Mouse (Mus musculus) CH12.LX (cell line): ENCODE results near the gene Grik5. TPM values are rescaled to one million over a fixed set of nuclear protein-coding genes. Genes with fewer than 3 reads are reported as not detected.

ENCODE experiments used
- DNase-seq: peaks from one replicate; pipeline ENCODE4 v3.0.0-alpha.2; 2013; ENCODE audit errors: extremely low read depth
- H3K27ac ChIP-seq: 2 replicates; pipeline ENCODE4 v1.5.1; 2012; ENCODE audit warnings: low read depth, mild to moderate bottlenecking, control low read depth, moderate library complexity; ENCODE audit not compliant: insufficient read depth
- H3K27me3 ChIP-seq: replicated peaks from 2 replicates; pipeline ENCODE3; 2012; ENCODE audit warnings: inconsistent platforms
- H3K36me3 ChIP-seq, 2 experiments: replicated peaks in 1 of 2; 2 replicates each; pipeline versions ENCODE3 to v1.6.1; 2012; ENCODE audit warnings: inconsistent platforms in 1 of 2, low read length in 1 of 2, mild to moderate bottlenecking in 1 of 2, mixed read lengths in 1 of 2, moderate library complexity in 1 of 2; ENCODE audit not compliant: control insufficient read depth in 1 of 2, insufficient read depth in 1 of 2
- H3K4me1 ChIP-seq, 2 experiments: 2 replicates each; pipeline ENCODE4 v1.6.1; 2012; ENCODE audit warnings: inconsistent platforms in 1 of 2, moderate library complexity in 1 of 2; ENCODE audit not compliant: insufficient read depth in 2 of 2, control insufficient read depth in 1 of 2
- H3K4me2 ChIP-seq: 2 replicates; pipeline ENCODE4 v1.6.1; 2012; ENCODE audit warnings: low read depth, mild to moderate bottlenecking, control low read depth; ENCODE audit not compliant: poor library complexity, insufficient read depth, severe bottlenecking
- H3K4me3 ChIP-seq, 3 experiments: fragments of 150-350 bp in 1 of 3; sonication (generic) in 1 of 3; replicated peaks in 1 of 3; 2 replicates each; pipeline versions ENCODE3 to v1.5.1; 2011 to 2012; ENCODE audit warnings: low read depth in 2 of 3, low read length in 2 of 3, mild to moderate bottlenecking in 2 of 3, moderate library complexity in 2 of 3, control low read depth in 1 of 3, improper control_type of control experiment in 1 of 3, inconsistent platforms in 1 of 3, mixed read lengths in 1 of 3; ENCODE audit not compliant: poor library complexity in 1 of 3
- H3K79me2 ChIP-seq: replicated peaks from 2 replicates; pipeline ENCODE4 v1.6.1; 2012; ENCODE audit warnings: mild to moderate bottlenecking, moderate library complexity; ENCODE audit not compliant: control insufficient read depth, poor library complexity, insufficient read depth, severe bottlenecking; ENCODE audit errors: extremely low read depth
- H3K9ac ChIP-seq: 2 replicates; pipeline ENCODE4 v1.6.1; 2012; ENCODE audit warnings: low read depth, mild to moderate bottlenecking, control low read depth, moderate library complexity; ENCODE audit not compliant: insufficient read depth
- H3K9me3 ChIP-seq: replicated peaks from 2 replicates; pipeline ENCODE3; 2012; ENCODE audit warnings: low read length, inconsistent platforms, mixed read lengths
- BHLHE40 ChIP-seq: IDR thresholded peaks from 2 replicates; pipeline ENCODE4 v1.6.1; 2011; ENCODE audit warnings: mild to moderate bottlenecking, low read depth, low read length, improper control_type of control experiment
- CHD1 ChIP-seq: IDR thresholded peaks from 2 replicates; pipeline ENCODE4 v1.6.1; 2012; ENCODE audit warnings: low read depth, low read length, improper control_type of control experiment, inconsistent platforms
- CHD2 ChIP-seq: IDR thresholded peaks from 2 replicates; pipeline ENCODE4 v1.6.1; 2011; ENCODE audit warnings: low read length, improper control_type of control experiment
- E2F4 ChIP-seq: IDR thresholded peaks from 2 replicates; pipeline ENCODE4 v1.6.1; 2011; ENCODE audit warnings: low read depth, low read length, improper control_type of control experiment; ENCODE audit not compliant: insufficient replicate concordance
- EP300 ChIP-seq: IDR thresholded peaks from 2 replicates; pipeline ENCODE4 v1.6.1; 2011; ENCODE audit warnings: low read length, improper control_type of control experiment
- ETS1 ChIP-seq: conservative IDR thresholded peaks from 2 replicates; pipeline ENCODE4 v1.6.1; 2012; ENCODE audit warnings: low read depth, mild to moderate bottlenecking, inconsistent platforms, low read length, improper control_type of control experiment, moderate library complexity
- HCFC1 ChIP-seq: IDR thresholded peaks from 2 replicates; pipeline ENCODE4 v1.6.1; 2012; ENCODE audit warnings: low read depth, mild to moderate bottlenecking, inconsistent platforms, low read length, improper control_type of control experiment
- JUN ChIP-seq: IDR thresholded peaks from 2 replicates; pipeline ENCODE4 v1.6.1; 2011; ENCODE audit warnings: low read depth, mild to moderate bottlenecking, low read length, improper control_type of control experiment, moderate library complexity; ENCODE audit not compliant: insufficient read depth
- JUND ChIP-seq: conservative IDR thresholded peaks from 2 replicates; pipeline ENCODE4 v1.6.1; 2011; ENCODE audit warnings: low read depth, low read length, improper control_type of control experiment
- KAT2A ChIP-seq: IDR thresholded peaks from 2 replicates; pipeline ENCODE4 v1.6.1; 2012; ENCODE audit warnings: low read length, improper control_type of control experiment, inconsistent platforms; ENCODE audit not compliant: insufficient replicate concordance
- MEF2A ChIP-seq: IDR thresholded peaks from 2 replicates; pipeline ENCODE4 v1.6.1; 2014; ENCODE audit warnings: low read depth, mild to moderate bottlenecking, inconsistent platforms, low read length, improper control_type of control experiment, borderline replicate concordance
- MXI1 ChIP-seq: IDR thresholded peaks from 2 replicates; pipeline ENCODE4 v1.6.1; 2011; ENCODE audit warnings: mild to moderate bottlenecking, low read depth, low read length, improper control_type of control experiment
- NELFE ChIP-seq: IDR thresholded peaks from 2 replicates; pipeline ENCODE4 v1.6.1; 2011; ENCODE audit warnings: low read depth, low read length, improper control_type of control experiment
- NRF1 ChIP-seq: IDR thresholded peaks from 2 replicates; pipeline ENCODE4 v1.6.1; 2014; ENCODE audit warnings: low read depth, mild to moderate bottlenecking, inconsistent platforms, low read length, improper control_type of control experiment, moderate library complexity
- PAX5 ChIP-seq: IDR thresholded peaks from 2 replicates; pipeline ENCODE4 v1.6.1; 2012; ENCODE audit warnings: low read length, inconsistent platforms, mixed read lengths
- POLR2AphosphoS2 ChIP-seq: IDR thresholded peaks from 2 replicates; pipeline ENCODE4 v1.6.1; 2011; ENCODE audit warnings: low read depth, low read length, improper control_type of control experiment
- RAD21 ChIP-seq: IDR thresholded peaks from 2 replicates; pipeline ENCODE4 v1.6.1; 2011; ENCODE audit warnings: low read depth, mild to moderate bottlenecking, low read length, improper control_type of control experiment, moderate library complexity
- RCOR1 ChIP-seq: conservative IDR thresholded peaks from 2 replicates; pipeline ENCODE4 v1.6.1; 2012; ENCODE audit warnings: low read depth, mild to moderate bottlenecking, inconsistent platforms, low read length, improper control_type of control experiment
- SMC3 ChIP-seq: IDR thresholded peaks from 2 replicates; pipeline ENCODE4 v1.6.1; 2011; ENCODE audit warnings: low read depth, low read length, improper control_type of control experiment
- TBP ChIP-seq: conservative IDR thresholded peaks from 2 replicates; pipeline ENCODE4 v1.6.1; 2011; ENCODE audit warnings: low read depth, low read length, improper control_type of control experiment
- TCF12 ChIP-seq: IDR thresholded peaks from 2 replicates; pipeline ENCODE4 v1.6.1; 2014; ENCODE audit warnings: low read depth, mild to moderate bottlenecking, inconsistent platforms, low read length, improper control_type of control experiment
- UBTF ChIP-seq: IDR thresholded peaks from 2 replicates; pipeline ENCODE4 v1.6.1; 2012; ENCODE audit warnings: low read depth, mild to moderate bottlenecking, inconsistent platforms, low read length, improper control_type of control experiment, moderate library complexity
- USF1 ChIP-seq: IDR thresholded peaks from 2 replicates; pipeline ENCODE4 v1.6.1; 2014; ENCODE audit warnings: low read depth, mild to moderate bottlenecking, inconsistent platforms, low read length, improper control_type of control experiment
- ZC3H11A ChIP-seq: IDR thresholded peaks from 2 replicates; pipeline ENCODE4 v1.6.1; 2012; ENCODE audit warnings: low read depth, mild to moderate bottlenecking, inconsistent platforms, low read length, improper control_type of control experiment
- ZMIZ1 ChIP-seq: IDR thresholded peaks from 2 replicates; pipeline ENCODE4 v1.6.1; 2012; ENCODE audit warnings: low read depth, mild to moderate bottlenecking, inconsistent platforms, low read length, improper control_type of control experiment
- dilution Hi-C: fragments of 300-500 bp; cut with MboI; formaldehyde crosslinking; loops from 2 replicates; pipeline ENCODE4 v1.14.3; 2020; ENCODE audit warnings: low sequenced_read_pairs; ENCODE audit not compliant: extremely low pct_unique_long_range_greater_than_20kb, extremely low pct_ligation_motif_present
- in situ Hi-C: fragments of 300-500 bp; cut with MboI; formaldehyde crosslinking; loops from 3 replicates; pipeline ENCODE4 v1.14.3; 2019; ENCODE audit warnings: low sequenced_read_pairs, low pct_ligation_motif_present, low pct_unique_long_range_greater_than_20kb, mixed read lengths
- polyA plus RNA-seq: library from polyadenylated mRNA; unstranded; fragments of >175 nt; gene quantifications from 2 replicates; pipeline ENCODE4 v1.2.1, GENCODE M21; 2012; ENCODE audit warnings: low read depth; ENCODE audit not compliant: insufficient read length
- total RNA-seq, 2 experiments: library from RNA; depleted of rRNA; stranded (reverse); fragments of 300-350 nt in 1 of 2; fragments of >200 nt in 1 of 2; gene quantifications; 2 replicates each; pipeline ENCODE4 v1.2.3; 2012 to 2014

The Grik5 gene
- total and polyA plus RNA-seq, 3 experiments, result 1.0 to 2.1 (median 1.5) TPM

DNA sequence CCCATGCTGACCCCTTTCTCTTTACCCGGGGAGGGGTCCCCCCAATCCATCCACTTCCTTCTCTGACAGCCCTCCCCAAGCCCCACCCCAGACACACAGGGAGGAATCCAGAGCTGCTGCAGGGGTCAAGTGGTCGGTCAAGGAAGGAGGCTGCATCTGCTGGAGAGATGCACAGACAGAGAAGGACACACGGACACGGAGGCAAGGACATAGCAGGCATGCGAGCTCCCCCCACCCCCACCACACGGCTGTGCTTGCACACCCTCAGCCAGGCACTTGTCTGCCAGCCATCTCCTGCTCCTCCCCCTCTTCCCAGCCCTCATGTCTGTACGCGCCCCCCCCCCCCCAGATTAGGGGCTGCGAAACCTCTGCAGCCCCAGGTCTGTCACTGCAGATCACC is 67.3 kb downstream of the Grik5 start:
- Histone ChIP-seq H3K4me3 (no peak overlapping the region), H3K27ac (no peak overlapping the region), H3K36me3 (no peaks in the 10 kb centered on the region), H3K79me2 (no peaks in the 10 kb centered on the region), H3K4me1 (peaks cover 3 to 7% of the 10 kb centered on the region in 2 experiments; a peak in 2 of 4 replicates), H3K4me2 (no peak overlapping the region)
- no peak for DNase-seq
- dilution Hi-C loops (no loop called here), in situ Hi-C loops (no loop called here)
- TF ChIP-seq TBP, result no peak
- TF ChIP-seq BHLHE40, result no peak
- no peak for TF ChIP-seq KAT2A
- no peak for TF ChIP-seq RAD21
- no peak for TF ChIP-seq UBTF
- TF ChIP-seq RCOR1, result no peak
- TF ChIP-seq CHD2, result no peak
- no peak for TF ChIP-seq EP300
- TF ChIP-seq JUND, result no peak
- TF ChIP-seq MEF2A, result no peak
- no peak for TF ChIP-seq TCF12
- TF ChIP-seq, all 38 proteins: peak for 0
- no peaks in the 10 kb centered on the region for H3K9me3 ChIP-seq
- no peak overlapping the region for H3K9ac ChIP-seq
- peaks cover 72% of the 10 kb centered on the region for H3K27me3 ChIP-seq

DNA sequence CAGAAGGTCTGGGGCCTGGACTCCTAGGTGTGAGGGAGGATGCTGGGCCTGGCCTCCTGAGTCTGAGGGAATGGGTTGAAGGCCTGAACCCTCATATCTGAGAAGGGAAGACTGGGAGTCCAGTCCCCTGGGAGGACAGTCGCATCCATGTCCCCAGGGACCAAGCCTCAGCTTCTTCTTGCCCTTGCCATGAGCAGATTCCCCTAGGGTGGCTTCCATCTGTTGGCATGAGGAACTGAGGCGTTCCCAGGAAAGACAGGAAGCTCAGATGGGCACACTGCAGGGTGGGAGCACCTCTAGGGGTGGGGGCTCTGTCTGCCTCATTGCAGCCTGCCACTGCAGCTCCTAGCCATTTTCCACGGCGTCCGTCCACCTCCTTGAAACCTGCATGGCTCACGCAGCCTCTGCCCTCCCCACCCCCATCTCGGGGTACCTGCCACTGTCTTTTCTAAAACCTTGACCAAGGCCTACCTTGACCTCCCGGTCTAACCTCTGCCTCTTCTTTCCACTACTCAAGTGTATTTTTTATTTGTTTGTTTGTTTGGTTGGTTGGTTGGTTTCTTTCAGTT is 68.2 kb downstream of the Grik5 start:
- Histone ChIP-seq H3K79me2 (no peaks in the 10 kb centered on the region), H3K9ac (no peak overlapping the region), H3K4me2 (no peak overlapping the region), H3K36me3 (no peaks in the 10 kb centered on the region), H3K9me3 (no peaks in the 10 kb centered on the region), H3K4me1 (peaks cover 3 to 7% of the 10 kb centered on the region in 2 experiments; a peak in 2 of 4 replicates), H3K4me3 (no peak overlapping the region)
- dilution Hi-C loops, result no loop called here
- in situ Hi-C loops, result no loop called here
- TF ChIP-seq NRF1 (no peak), NELFE (no peak), JUN (no peak), E2F4 (no peak), JUND (no peak), SMC3 (no peak), ETS1 (no peak), PAX5 (no peak), ZMIZ1 (no peak), ZC3H11A (no peak), MXI1 (no peak), CHD1 (no peak), USF1 (no peak), KAT2A (no peak), POLR2AphosphoS2 (no peak), HCFC1 (no peak), RCOR1 (no peak)
- TF ChIP-seq, all 38 proteins: peak for 0
- Histone ChIP-seq H3K27ac (no peak overlapping the region), H3K27me3 (peaks cover 72% of the 10 kb centered on the region)
- no peak for DNase-seq
